Mouse (Mus musculus): ENCODE data around the gene Tex46. TPM values are rescaled to one million over a fixed set of nuclear protein-coding genes. Genes with fewer than 3 reads are reported as not detected.

Gene Tex46
- total RNA-seq, 2 experiments from 2014 or later, result not detected

DNA sequence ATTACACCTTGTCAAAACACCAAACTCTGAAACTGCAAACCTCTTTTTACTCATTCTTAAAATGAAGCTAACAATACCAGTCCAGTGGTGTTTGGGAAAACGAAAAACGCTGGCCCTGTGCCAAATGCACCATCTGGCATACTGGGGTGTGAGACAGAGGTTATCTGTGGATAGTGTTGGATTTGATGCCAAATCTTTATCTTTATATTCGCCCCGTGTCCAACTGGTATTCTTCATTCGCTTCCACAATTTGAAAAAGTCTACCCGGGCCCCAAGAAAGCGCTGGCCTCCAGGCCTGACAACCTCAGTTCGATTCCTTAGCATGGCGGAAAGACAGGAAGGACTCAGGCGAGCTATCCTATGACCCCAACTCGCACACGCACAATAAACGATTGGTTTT, 8.8 kb upstream of the Tex46 start:
- DNase-seq, result peak; percentile 64
- TF ChIP-seq CTCF (IDR thresholded peaks at IDR 0.05), result no peak
- H3K4me3 ChIP-seq, result peak overlapping the region; percentile 99
- intact Hi-C loops (cut with DNase I), result loop anchor here (5.0 kb wide), 1 partner anchor 144 kb away; no protein-coding TSS in a partner anchor
- H3K27ac ChIP-seq, result peak overlapping the region; percentile 89

DNA sequence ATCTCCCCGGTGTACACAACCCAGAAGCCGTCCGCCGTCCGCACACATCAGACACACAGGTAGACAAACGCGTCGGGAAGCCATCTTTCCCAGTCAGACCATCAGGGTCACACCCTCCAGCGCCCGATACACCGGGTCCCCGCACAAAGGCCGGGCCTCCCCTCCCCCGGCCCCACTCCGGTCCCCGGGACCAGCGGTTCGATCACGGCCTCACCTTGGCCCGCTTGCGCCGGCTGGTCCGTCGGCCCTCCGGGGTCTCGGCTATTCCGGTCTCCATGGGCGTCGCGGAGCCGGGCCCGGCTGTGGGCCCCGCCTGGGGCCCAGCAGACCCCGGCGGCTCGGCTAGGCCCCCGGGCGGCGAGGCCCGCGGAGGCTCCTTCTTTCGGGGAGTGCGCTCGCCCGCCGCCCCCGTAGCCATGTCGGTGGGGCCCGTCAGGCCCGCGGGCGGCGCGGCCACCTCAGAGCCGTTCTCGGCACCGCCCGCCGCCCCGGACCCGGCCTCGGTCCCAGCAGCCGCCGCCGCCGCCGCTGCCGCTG, 8.2 kb upstream of the Tex46 start:
- TF ChIP-seq CTCF (IDR thresholded peaks at IDR 0.05), result no peak
- intact Hi-C loops (cut with DNase I), result loop anchor here (5.0 kb wide), 1 partner anchor 145 kb away; no protein-coding TSS in a partner anchor
- Histone ChIP-seq H3K4me3 (peak overlapping the region; percentile 99), H3K27ac (peak overlapping the region; percentile 89)
- peak; percentile 56 for DNase-seq

DNA sequence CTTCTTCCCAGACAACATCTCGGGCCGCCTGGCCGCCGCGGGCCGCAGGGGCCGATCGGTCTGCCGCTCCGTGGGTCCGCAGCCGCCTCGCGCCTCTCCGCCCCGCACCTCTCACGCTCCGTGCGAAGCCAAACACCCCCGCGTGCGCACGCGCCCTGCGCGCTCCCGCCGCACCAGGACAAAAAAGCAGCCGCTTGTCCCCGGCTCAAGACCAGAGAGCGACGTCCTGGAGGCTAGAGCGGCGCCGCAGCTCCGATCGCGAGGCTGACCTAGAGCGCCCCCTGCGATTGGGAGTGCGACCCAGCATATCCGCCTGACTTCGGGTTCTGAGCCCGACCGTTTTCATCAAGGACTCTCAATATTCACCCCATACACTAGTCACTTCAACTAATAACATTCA, 7.7 kb upstream of the Tex46 start, which contains the start of gene Kdm1a:
Kdm1a (minus strand) TSS at position 156 of the 400 bp plus-strand sequence.
- Histone ChIP-seq H3K4me3 (peak within 1 kb of the TSS; percentile 99), H3K27ac (peak within 1 kb of the TSS; percentile 89)
- intact Hi-C loops (cut with DNase I), result loop anchor here (5.0 kb wide), 1 partner anchor 145 kb away; no protein-coding TSS in a partner anchor
- peak; percentile 97 for DNase-seq
- TF ChIP-seq CTCF (IDR thresholded peaks at IDR 0.05), result peak; percentile 98

DNA sequence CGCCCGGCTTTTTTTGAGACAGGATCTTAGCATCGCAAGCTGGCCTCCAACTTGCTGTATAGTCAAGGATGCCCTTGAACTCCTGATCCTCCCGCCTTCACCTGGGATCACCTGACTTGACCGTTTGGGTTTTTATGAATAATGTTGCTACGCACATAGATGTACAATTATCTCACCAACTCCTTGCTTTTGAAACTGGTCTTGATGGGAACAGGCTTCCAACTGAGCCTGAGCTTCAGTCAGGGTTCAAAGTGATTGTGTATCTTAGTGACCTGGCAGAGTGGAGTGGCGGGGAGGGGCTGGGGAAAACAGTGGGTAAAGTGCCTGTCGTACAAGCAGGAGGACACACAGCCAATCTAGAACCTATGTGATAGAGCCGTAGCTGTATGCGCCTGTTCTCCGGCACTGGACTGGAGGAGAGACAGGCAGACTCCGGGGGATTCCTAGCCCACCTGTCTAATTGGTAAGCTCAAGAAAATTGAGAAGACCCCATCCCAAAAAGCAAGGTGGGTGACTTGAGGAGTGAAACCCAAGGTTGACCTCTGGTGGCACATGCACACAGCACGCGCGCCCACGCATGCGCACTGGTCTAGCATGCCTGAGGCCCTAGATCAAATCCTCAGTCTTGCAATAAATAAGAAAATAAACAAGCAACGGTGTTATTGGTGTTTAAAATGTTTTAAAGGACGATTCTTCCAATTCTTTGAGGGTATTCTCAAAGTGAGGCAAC, 4.3 kb upstream of the Tex46 start:
- no peak overlapping the region for H3K27ac ChIP-seq
- no peak for TF ChIP-seq CTCF (IDR thresholded peaks at IDR 0.05)
- no peak for DNase-seq
- H3K4me3 ChIP-seq, result no peak overlapping the region
- intact Hi-C loops (cut with DNase I), result no loop called here

DNA sequence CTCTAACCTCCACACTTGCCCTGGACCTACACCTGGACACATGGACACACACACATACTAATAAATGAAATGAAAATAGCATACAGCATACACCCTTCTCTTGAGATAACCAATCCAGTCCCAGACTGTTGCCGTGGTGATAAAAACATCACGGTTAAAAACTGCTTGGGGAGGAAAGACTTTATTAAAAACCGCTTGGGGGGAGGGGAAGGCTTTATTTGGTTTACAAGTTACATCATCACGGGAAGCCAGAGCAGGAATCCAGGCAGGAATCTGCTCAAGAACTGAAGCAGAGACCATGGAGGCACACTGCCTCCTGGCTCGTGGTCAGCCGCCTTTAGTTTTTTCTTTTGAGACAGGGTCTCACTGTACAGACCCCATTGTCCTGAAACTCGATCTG, 3.4 kb downstream of the Tex46 start:
- no peak for TF ChIP-seq CTCF (IDR thresholded peaks at IDR 0.05)
- intact Hi-C loops (cut with DNase I), result no loop called here
- Histone ChIP-seq H3K4me3 (no peak overlapping the region), H3K27ac (no peak overlapping the region)
- DNase-seq, result no peak

DNA sequence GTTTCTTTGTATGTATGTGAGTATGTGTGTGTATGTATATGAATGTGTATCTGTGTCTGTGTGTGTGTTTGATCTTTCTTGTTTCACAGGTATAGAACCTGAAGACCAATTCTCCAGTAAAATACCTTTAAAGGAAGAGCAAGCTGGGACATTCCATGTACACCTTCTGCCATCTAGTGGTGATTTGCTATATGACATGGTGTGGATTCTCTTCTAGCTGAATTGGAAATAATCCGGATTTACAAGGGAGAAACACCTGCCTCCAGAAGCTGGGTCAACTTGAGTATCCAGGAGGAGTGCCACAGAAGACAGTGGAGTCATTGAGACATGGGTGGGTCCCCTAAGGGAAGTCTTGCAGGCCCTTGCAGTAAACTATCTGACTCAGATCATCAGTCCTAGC, 11.1 kb downstream of the Tex46 start:
- intact Hi-C loops (cut with DNase I), result loop anchor here (1.0 to 2.0 kb wide), 3 partner anchors 95 to 251 kb away; no protein-coding TSS in a partner anchor

DNA sequence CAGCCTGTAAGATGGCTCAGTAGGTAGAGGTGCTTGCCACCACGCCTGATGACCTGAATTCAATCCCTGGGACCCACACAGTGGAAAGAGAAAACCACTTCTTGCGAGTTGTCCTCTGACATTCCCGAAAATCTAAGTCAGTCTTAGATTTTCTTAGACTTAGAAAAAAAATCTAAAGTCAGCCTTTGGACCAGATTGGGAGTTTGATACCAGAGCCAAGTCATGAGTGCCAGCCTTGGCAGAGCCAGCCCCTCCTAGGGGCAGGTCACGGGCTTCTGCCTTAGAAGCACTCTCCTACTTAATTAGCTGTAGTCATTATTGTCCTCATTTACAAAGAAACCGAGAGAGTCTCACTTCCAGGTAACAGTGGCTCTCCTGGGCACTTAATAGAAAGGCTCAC, 11.7 kb downstream of the Tex46 start:
- no peak for TF ChIP-seq CTCF (IDR thresholded peaks at IDR 0.05)
- DNase-seq, result no peak
- intact Hi-C loops (cut with DNase I), result loop anchor here (1.0 to 2.0 kb wide), 3 partner anchors 95 to 252 kb away; no protein-coding TSS in a partner anchor
- H3K27ac ChIP-seq, result no peak overlapping the region
- H3K4me3 ChIP-seq, result no peak overlapping the region

More for the DNA sequence above, 11.1 kb downstream of the Tex46 start:
- DNase-seq, result no peak
- Histone ChIP-seq H3K4me3 (no peak overlapping the region), H3K27ac (no peak overlapping the region)
- peak; percentile 88 for TF ChIP-seq CTCF (IDR thresholded peaks at IDR 0.05)

DNA sequence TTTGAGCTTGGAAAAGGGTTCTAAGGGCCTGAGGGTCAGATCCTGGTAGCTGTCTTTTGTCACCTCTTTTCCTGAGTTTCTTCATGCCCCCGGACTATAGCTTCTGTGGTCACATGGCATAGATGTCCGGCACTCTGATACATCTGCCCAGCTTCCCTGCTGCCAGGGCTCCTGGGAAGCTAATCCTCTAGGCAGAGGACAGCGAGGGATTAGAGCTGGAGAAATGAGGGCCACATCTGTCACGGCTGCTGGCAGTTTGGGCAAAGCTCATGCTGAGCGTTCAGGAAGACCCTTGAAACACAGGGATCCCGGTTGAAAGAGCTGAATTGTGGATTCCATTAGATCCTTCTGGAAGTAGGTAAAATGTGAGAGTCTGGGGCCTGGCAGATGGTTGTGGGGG, 12.2 kb downstream of the Tex46 start, which contains the start of gene Lactbl1:
Lactbl1 (plus strand) TSS at position 234 of the 400 bp plus-strand sequence.
- TF ChIP-seq CTCF (IDR thresholded peaks at IDR 0.05), result no peak
- intact Hi-C loops (cut with DNase I), result no loop called here
- Histone ChIP-seq H3K4me3 (no peak within 1 kb of the TSS), H3K27ac (no peak within 1 kb of the TSS)
- no peak for DNase-seq

DNA sequence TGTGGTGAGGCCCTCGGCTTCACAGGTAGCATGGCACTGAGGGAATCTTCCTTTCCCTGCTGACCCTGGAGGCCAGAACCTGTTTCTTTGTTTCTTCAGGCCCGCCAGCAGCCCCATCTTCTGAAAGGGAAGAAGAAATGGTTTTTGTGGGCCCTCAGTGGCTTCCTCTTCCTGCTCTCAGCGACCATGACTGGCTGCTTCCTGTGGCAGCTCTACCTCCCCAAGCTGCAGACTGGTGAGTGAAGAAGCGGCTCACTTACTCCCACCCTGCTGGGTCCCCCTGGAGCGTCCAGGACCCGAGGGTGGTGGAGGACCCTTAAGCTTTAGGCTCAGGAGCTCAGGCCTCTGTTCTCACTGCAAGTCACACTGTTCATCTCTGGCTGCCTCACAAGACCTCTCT, 16.4 kb downstream of the Tex46 start:
- DNase-seq, result no peak
- TF ChIP-seq CTCF (IDR thresholded peaks at IDR 0.05), result no peak
- intact Hi-C loops (cut with DNase I), result no loop called here

DNA sequence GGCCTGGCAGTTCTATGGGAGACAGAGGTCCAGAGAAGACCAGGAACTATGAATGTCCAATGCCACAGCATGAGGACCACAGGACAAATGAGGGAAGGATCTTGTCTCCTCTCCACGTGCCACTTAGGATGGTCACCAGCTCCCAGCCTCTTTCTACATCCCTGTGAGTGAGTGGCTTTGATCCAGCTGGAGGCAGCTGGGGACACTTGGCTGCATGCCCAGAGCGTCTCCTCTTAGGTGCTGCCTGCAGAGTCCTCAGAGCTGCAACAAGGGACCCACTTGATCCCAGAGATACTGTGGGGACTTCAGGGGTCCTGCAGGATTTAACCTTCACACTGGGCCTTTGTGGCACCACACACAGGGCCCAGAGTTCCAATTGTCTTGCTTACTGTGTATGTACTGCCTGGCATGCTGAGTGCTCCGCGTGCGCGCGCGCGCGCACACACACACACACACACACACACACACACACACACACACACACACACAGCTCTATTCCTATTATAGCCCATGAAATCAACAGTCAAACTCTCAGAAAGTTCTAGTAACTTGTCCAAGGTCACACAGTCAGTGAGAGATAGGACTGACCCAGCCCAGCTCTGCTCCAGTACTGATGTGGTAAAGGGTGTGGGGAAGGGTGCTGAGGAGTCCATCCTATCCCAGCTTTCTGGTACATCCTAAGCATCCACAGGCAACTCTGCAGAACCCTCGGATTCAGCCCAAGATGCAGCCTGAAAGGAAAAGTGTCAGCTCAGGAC, 21.2 kb downstream of the Tex46 start:
- no peak overlapping the region for H3K4me3 ChIP-seq
- DNase-seq, result peak; percentile 48
- intact Hi-C loops (cut with DNase I), result no loop called here
- TF ChIP-seq CTCF (IDR thresholded peaks at IDR 0.05), result no peak
- no peak overlapping the region for H3K27ac ChIP-seq

More for the DNA sequence above, 16.4 kb downstream of the Tex46 start:
- Histone ChIP-seq H3K4me3 (no peak overlapping the region), H3K27ac (no peak overlapping the region)

DNA sequence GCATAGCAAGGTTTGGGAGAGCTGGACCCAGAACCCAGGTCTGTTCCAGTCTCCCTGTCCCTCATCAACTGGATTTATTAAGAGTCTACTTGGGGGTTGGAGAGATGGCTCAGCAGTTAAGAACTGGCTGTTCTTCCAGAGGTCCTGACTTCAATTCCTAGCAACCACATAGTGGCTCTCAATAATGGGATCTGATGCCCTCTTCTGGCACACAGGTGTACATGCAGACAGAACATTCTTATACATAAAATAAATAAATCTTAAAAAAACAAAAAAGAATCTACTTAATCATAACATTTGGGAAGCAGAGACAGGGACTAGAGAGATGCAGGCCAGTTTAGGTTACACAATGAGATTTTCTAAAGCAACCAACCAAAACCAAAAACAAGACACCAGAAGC, 25.8 kb downstream of the Tex46 start:
- no peak for DNase-seq
- TF ChIP-seq CTCF (IDR thresholded peaks at IDR 0.05), result no peak
- H3K27ac ChIP-seq, result no peak overlapping the region
- intact Hi-C loops (cut with DNase I), result no loop called here
- no peak overlapping the region for H3K4me3 ChIP-seq

DNA sequence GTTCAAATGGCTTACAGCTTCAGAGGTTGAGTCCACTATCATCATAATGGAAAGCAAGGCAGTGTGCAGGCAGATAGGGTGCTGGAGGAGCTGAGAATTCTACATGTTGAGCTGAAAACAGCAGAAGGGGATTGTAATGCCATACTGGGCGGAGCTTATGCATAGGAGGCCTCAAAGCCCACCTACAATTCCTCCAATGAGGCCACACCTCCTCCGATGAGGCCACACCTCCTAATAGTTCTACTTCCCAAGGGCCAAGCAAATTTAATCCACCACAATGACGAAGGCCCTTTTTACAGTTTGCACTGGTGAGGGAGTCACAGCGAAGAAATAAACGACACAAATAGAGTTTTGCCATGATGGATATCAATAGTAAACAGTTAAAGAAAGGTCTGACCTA, 26.3 kb downstream of the Tex46 start:
- Histone ChIP-seq H3K4me3 (no peak overlapping the region), H3K27ac (no peak overlapping the region)
- no peak for TF ChIP-seq CTCF (IDR thresholded peaks at IDR 0.05)
- intact Hi-C loops (cut with DNase I), result no loop called here
- DNase-seq, result no peak
